Mouse (Mus musculus) CD4-positive naive resting alpha-beta T cell, adult 76 days (primary cell): ENCODE measurements around the gene Hcn4. TPM values are rescaled to one million over a fixed set of nuclear protein-coding genes. Genes with fewer than 3 reads are reported as not detected.

Experiments used
- total RNA-seq: library from RNA; stranded (reverse); gene quantifications from one replicate; pipeline ENCODE4 v1.2.4, GENCODE M21; 2023

The Hcn4 gene
- total RNA-seq = not detected

DNA sequence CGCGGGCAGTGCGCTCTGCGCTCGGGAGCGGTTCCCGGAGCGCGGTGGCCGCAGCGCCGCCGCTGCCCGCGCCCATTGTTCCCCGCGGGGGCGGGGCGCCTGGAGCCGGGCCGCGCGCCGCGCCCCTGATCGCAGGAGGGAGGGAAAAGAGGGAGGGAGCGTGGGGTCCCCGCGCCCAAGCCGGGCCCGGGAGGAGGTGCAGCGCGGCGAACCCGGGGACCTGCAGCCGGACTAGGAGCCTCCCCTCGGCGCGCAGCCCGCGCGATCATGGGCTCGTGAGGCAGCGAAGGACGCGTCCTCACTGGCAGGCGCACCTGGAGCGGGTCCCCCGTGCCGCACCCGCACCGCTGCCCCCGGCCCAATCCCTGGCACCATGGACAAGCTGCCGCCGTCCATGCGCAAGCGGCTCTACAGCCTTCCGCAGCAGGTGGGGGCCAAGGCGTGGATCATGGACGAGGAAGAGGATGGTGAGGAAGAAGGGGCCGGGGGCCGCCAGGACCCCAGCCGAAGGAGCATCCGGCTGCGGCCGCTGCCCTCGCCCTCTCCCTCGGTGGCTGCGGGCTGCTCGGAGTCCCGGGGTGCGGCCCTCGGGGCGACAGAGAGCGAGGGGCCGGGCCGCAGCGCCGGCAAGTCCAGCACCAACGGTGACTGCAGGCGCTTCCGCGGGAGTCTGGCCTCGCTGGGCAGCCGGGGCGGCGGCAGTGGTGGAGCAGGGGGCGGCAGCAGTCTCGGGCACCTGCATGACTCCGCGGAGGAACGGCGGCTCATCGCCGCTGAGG lies at the start of gene Hcn4:
TSS of gene Hcn4 (plus strand) at position 274 of the 779 bp plus-strand sequence.

Other genes starting within 250 kb of the Hcn4 start
- 124 TPM for gene Nptn, start 241.2 kb upstream of the Hcn4 start, total RNA-seq
- gene Rec114, start 79.4 kb upstream of the Hcn4 start, total RNA-seq = 2.1 TPM
- gene Neo1, start 213.0 kb downstream of the Hcn4 start, total RNA-seq = 0.18 TPM